Mouse (Mus musculus) heart, postnatal 0 days (tissue): ENCODE data around the gene Prkg2.

Experiments
- CTCF ChIP-seq: IDR thresholded peaks from 2 replicates; pipeline ENCODE4 v1.5.1; 2016; ENCODE audit warnings: antibody characterized with exemption, control low read depth, low read depth
- EP300 ChIP-seq: IDR thresholded peaks from 2 replicates; pipeline ENCODE4 v1.6.1; 2016; ENCODE audit warnings: antibody characterized with exemption, low read depth

DNA sequence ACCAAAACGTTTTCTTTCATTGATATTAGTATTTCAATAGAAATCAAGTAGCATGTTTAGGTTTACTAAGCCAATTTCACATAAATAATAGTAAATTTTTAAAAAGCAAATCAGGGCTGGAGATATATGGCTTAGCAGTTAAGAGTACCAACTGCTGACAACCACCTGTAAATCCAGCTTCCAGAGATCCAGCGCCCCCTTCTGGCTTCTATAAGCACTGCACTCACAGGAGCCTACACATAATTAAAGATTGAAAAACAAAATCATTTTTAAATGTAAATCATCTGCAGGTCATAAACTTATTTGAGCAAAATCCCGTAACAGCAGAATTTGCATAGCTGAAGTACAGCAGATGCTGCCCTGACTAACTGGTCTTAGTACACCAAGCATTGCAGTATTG, 10.8 kb downstream of the Prkg2 start:
- TF ChIP-seq EP300 = no peak
- no peak for TF ChIP-seq CTCF
